Mouse (Mus musculus): ENCODE data around the gene Prss54. TPM values are rescaled to one million over a fixed set of nuclear protein-coding genes. Genes with fewer than 3 reads are reported as not detected.

Gene Prss54
- polyA plus RNA-seq, 1 experiment from 2014 or later, result not detected

DNA sequence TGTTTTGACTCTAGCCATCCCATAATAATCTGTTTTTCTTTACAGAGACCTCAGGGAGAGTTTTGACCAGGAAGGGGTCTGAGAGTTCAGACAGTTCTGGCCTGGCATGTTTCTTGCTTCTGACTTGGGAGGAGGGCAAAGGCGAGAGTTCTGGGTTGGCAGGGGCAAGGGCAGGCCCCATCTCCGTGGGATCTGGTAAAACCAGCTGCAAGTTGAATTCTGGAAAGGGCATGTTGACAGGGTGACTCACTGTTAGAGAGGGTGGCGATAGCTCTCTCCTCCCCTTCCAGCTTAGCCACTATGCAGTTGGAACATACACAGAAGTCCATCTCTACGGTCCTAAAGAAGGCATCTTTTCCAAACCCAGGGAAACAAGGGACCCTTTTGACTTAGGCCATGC, 62.9 kb downstream of the Prss54 start:
- no peaks in the 10 kb centered on the region for H3K36me3 ChIP-seq (ENCODE audit: control insufficient read depth, insufficient read depth, low read length)
- no peaks in the 10 kb centered on the region for H3K4me1 ChIP-seq (ENCODE audit: control insufficient read depth, insufficient read depth, low read length)
- H3K9ac ChIP-seq (ENCODE audit: low read depth, low read length), result no peak overlapping the region
- no peaks in the 10 kb centered on the region for H3K9me3 ChIP-seq (ENCODE audit: control insufficient read depth, low read length)
- WGBS, result 67% methylated on average over 4 of the region's 4 CpGs
- no peak overlapping the region for H3K4me3 ChIP-seq (ENCODE audit: low read length)
- no peaks in the 10 kb centered on the region for H3K27me3 ChIP-seq (ENCODE audit: control insufficient read depth, insufficient read depth, low read length)
- H3K4me2 ChIP-seq (replicated peaks; ENCODE audit: low read depth, low read length), result no peak overlapping the region
- ATAC-seq (ENCODE audit: low FRiP score, low TSS enrichment), result no peak
- no peak overlapping the region for H3K27ac ChIP-seq (ENCODE audit: low read depth, low read length)

DNA sequence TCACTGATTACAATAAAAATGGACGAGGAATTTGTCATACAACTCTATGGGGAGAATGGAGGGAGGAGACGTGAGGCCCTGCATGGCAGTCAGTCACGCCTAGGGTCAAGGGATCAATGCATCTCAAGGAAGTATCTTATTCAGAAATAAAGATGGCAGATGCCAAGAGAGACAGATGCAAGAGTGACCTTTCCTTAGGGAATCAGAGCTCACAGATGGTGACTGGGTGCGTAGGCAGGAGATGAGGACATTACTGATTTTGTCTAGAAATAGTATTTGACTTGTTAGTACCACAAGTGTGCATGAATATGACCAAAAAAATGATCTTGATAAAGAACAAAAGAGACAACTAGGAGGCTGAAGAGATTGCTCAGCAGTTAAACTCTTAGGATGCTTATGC, 63.9 kb downstream of the Prss54 start:
- H3K36me3 ChIP-seq (ENCODE audit: control insufficient read depth, insufficient read depth, low read length), result no peaks in the 10 kb centered on the region
- H3K4me3 ChIP-seq (ENCODE audit: low read length), result no peak overlapping the region
- no peaks in the 10 kb centered on the region for H3K9me3 ChIP-seq (ENCODE audit: control insufficient read depth, low read length)
- WGBS, result 76% methylated on average over 4 of the region's 4 CpGs
- no peak overlapping the region for H3K4me2 ChIP-seq (replicated peaks; ENCODE audit: low read depth, low read length)
- no peak overlapping the region for H3K9ac ChIP-seq (ENCODE audit: low read depth, low read length)
- no peaks in the 10 kb centered on the region for H3K27me3 ChIP-seq (ENCODE audit: control insufficient read depth, insufficient read depth, low read length)
- no peaks in the 10 kb centered on the region for H3K4me1 ChIP-seq (ENCODE audit: control insufficient read depth, insufficient read depth, low read length)
- no peak overlapping the region for H3K27ac ChIP-seq (ENCODE audit: low read depth, low read length)
- no peak for ATAC-seq (ENCODE audit: low FRiP score, low TSS enrichment)

Other genes with a start within 250 kb of the Prss54 start
- gene Zfp319, start 244.4 kb downstream of the Prss54 start, polyA plus RNA-seq (2014; fragmentation: Nextera tagmentation; extraction: Ambion mirVana), result 6.6 and 8.7 TPM in 2 replicates
- 43.4 and 50.9 TPM in 2 replicates for gene Usb1, start 244.1 kb downstream of the Prss54 start, polyA plus RNA-seq (2014; fragmentation: Nextera tagmentation; extraction: Ambion mirVana)
- 10.9 and 16.1 TPM in 2 replicates for gene Mmp15, start 224.1 kb downstream of the Prss54 start, polyA plus RNA-seq (2014; fragmentation: Nextera tagmentation; extraction: Ambion mirVana)
- 164 and 174 TPM in 2 replicates for gene Cfap20, start 141.5 kb downstream of the Prss54 start, polyA plus RNA-seq (2014; fragmentation: Nextera tagmentation; extraction: Ambion mirVana)
- 20.7 and 25.3 TPM in 2 replicates for gene Csnk2a2, start 86.3 kb downstream of the Prss54 start, polyA plus RNA-seq (2014; fragmentation: Nextera tagmentation; extraction: Ambion mirVana)
- 0.70 and 1.0 TPM in 2 replicates for gene Ccdc113, start 42.3 kb downstream of the Prss54 start, polyA plus RNA-seq (2014; fragmentation: Nextera tagmentation; extraction: Ambion mirVana)
- 17.3 and 27.0 TPM in 2 replicates for gene Gins3, start 57.1 kb upstream of the Prss54 start, polyA plus RNA-seq (2014; fragmentation: Nextera tagmentation; extraction: Ambion mirVana)
- 6.7 and 11.4 TPM in 2 replicates for gene Ndrg4, start 100.6 kb upstream of the Prss54 start, polyA plus RNA-seq (2014; fragmentation: Nextera tagmentation; extraction: Ambion mirVana)
- 21.6 and 25.1 TPM in 2 replicates for gene Setd6, start 139.5 kb upstream of the Prss54 start, polyA plus RNA-seq (2014; fragmentation: Nextera tagmentation; extraction: Ambion mirVana)
- 75.4 and 128 TPM in 2 replicates for gene Cnot1, start 231.1 kb upstream of the Prss54 start, polyA plus RNA-seq (2014; fragmentation: Nextera tagmentation; extraction: Ambion mirVana)
- gene Sap18b, start 249.0 kb upstream of the Prss54 start, polyA plus RNA-seq (2014; fragmentation: Nextera tagmentation; extraction: Ambion mirVana), result 359 and 395 TPM in 2 replicates

Measured in kidney, embryonic 14.5 days (tissue).